Mouse (Mus musculus) layer of hippocampus, postnatal 25 days (tissue): ENCODE measurements around the gene Ttc21b. TPM values are rescaled to one million over a fixed set of nuclear protein-coding genes. Genes with fewer than 3 reads are reported as not detected.

ENCODE experiments used
- DNase-seq, 2 experiments: peaks; one replicate each; pipeline ENCODE4 v3.0.0; 2022; ENCODE audit warnings: mixed read lengths in 2 of 2, low spot score in 1 of 2; ENCODE audit errors: extremely low spot score in 1 of 2
- total RNA-seq, 2 experiments: library from RNA; stranded (reverse); gene quantifications; 2 replicates each; pipeline ENCODE4 v1.2.3; 2021

Ttc21b gene
- total RNA-seq, 2 experiments from 2014 or later = 10.5 to 10.8 TPM

GRCm38 (mm10) chr2:66173134-66173533, 83.3 kb downstream of the Ttc21b start:
- DNase-seq = no peak

- DNase-seq = no peak
These were observed 84.8 kb downstream of the Ttc21b start for GRCm38 (mm10) chr2:66171643-66172042.

- DNase-seq = no peak
These were observed 85.7 kb downstream of the Ttc21b start for GRCm38 (mm10) chr2:66170721-66171120.

- DNase-seq = no peak
These were observed 91.4 kb downstream of the Ttc21b start for GRCm38 (mm10) chr2:66165025-66165424.

GRCm38 (mm10) chr2:66158140-66158915, 98.1 kb downstream of the Ttc21b start:
- DNase-seq = no peak

- DNase-seq = no peak
These were observed 105.0 kb downstream of the Ttc21b start for GRCm38 (mm10) chr2:66151436-66151835.

GRCm38 (mm10) chr2:66150531-66150930, 105.9 kb downstream of the Ttc21b start:
- no peak for DNase-seq

- DNase-seq = no peak
These were observed 107.7 kb downstream of the Ttc21b start for GRCm38 (mm10) chr2:66148654-66149230.

- DNase-seq = no peak
These were observed 109.9 kb downstream of the Ttc21b start for GRCm38 (mm10) chr2:66146473-66146872.

GRCm38 (mm10) chr2:66144770-66145169, 111.6 kb downstream of the Ttc21b start:
- DNase-seq = no peak

GRCm38 (mm10) chr2:66143284-66143683, 113.1 kb downstream of the Ttc21b start:
- DNase-seq = no peak

- DNase-seq = no peak
These were observed 113.7 kb downstream of the Ttc21b start for GRCm38 (mm10) chr2:66142711-66143110.

GRCm38 (mm10) chr2:66142268-66142667, 114.1 kb downstream of the Ttc21b start:
- no peak for DNase-seq

- no peak for DNase-seq
These were observed 116.2 kb downstream of the Ttc21b start for GRCm38 (mm10) chr2:66140246-66140645.

Other genes starting within 250 kb of the Ttc21b start
- 1 to 10 TPM; 4.3 to 7.8 TPM for gene Galnt3, start 131.6 kb downstream of the Ttc21b start, total RNA-seq
- gene Scn1a, start 184.2 kb upstream of the Ttc21b start, total RNA-seq = 10 to 100 TPM; 57.0 to 60.6 TPM